Mouse (Mus musculus) naive thymus-derived CD4-positive, alpha-beta T cell, adult 5 months (primary cell): ENCODE measurements around the gene Bex4. TPM values are rescaled to one million over a fixed set of nuclear protein-coding genes. Genes with fewer than 3 reads are reported as not detected.

Experiments
- polyA plus RNA-seq: library from polyadenylated mRNA; unstranded; fragments of 100-300 nt; shearing (Covaris generic); gene quantifications from one replicate; pipeline ENCODE4 v1.2.1, GENCODE M21; 2017

Bex4 gene
- not detected for polyA plus RNA-seq

GRCm38 (mm10) chrX:136138827-136139639 is at the start of gene Bex4:
Gene Bex4, plus strand, starts transcription at chrX:136138996.

GRCm38 (mm10) chrX:136172118-136172551 is 33.3 kb downstream of the Bex4 start, which contains the start of gene Tceal8:
Gene Tceal8, minus strand, starts transcription at chrX:136172342.

Other genes with a start within 250 kb of the Bex4 start
- gene Arxes2, start 145.2 kb upstream of the Bex4 start, polyA plus RNA-seq, result 1.8 TPM
- not detected for gene Arxes1, start 105.6 kb upstream of the Bex4 start, polyA plus RNA-seq
- 0.41 TPM for gene Bex2, start 70.8 kb upstream of the Bex4 start, polyA plus RNA-seq
- not detected for gene Nxf3, start 53.7 kb upstream of the Bex4 start, polyA plus RNA-seq
- gene Tceal8, start 33.3 kb downstream of the Bex4 start, polyA plus RNA-seq, result not detected
- not detected for gene Tceal5, start 64.9 kb downstream of the Bex4 start, polyA plus RNA-seq
- not detected for gene Tceal7, start 75.8 kb downstream of the Bex4 start, polyA plus RNA-seq
- not detected for gene Bex1, start 76.5 kb downstream of the Bex4 start, polyA plus RNA-seq
- 42.0 TPM for gene Tceal9, start 106.1 kb downstream of the Bex4 start, polyA plus RNA-seq
- gene Bex3, start 131.3 kb downstream of the Bex4 start, polyA plus RNA-seq, result 155 TPM